In genomic region chr10:119521686-119522085, GRCm38 (mm10) we compare ENCODE assay signal across 17 mouse cellular contexts.
DNase-seq lines count a peak whose midpoint lies in the region; ATAC-seq lines count a peak whose summit lies in the region.
"Had no signal": no experiment of that assay in that cellular context is flagged by ENCODE, and none has a peak within 500 bp of the region (broad histone marks: within the 10 kb centered on the region; RNA-seq: fewer than 3 reads in every experiment).

No protein-coding gene starts in this region.

- peak; percentile 77 for ATAC-seq in frontal cortex, adult (ENCODE audit: low TSS enrichment)
- ATAC-seq: activated CD4-positive, CD25-positive, alpha-beta regulatory T cell, adult 4 months; CD4-positive, CD25-positive, alpha-beta regulatory T cell, adult 4 months; Patski had no signal

- no peak for DNase-seq in frontal cortex, postnatal 14 days (ENCODE audit: low spot score in 2 of 2)
- DNase-seq in heart, adult 11 months, result peak; percentile 64
- DNase-seq in heart, adult 18-20 months, result no peak
- DNase-seq: adrenal gland, adult 2 months; adrenal gland, adult 8-10 months; adrenal gland, postnatal 10 days; adrenal gland, postnatal 14 days; adrenal gland, postnatal 25 days; adrenal gland, postnatal 36 days; B cell, adult 2 months; cerebellum, adult 11 months; cerebellum, adult 11-12 months; cerebellum, adult 18-20 months had no signal
